Mouse (Mus musculus) liver, embryonic 16.5 days (tissue): ENCODE results near the gene Ccdc184. TPM values are rescaled to one million over a fixed set of nuclear protein-coding genes. Genes with fewer than 3 reads are reported as not detected.
A peak's percentile ranks its signal among the peaks of the same experiment; 100 is the strongest.

ENCODE experiments used
- ATAC-seq: fragments of 200-750 bp; cut with Nextera tagmentation; 2 replicates; pipeline ENCODE4 v1.8.0; 2017; ENCODE audit warnings: low read depth, mild to moderate bottlenecking, moderate number of reproducible peaks, moderate library complexity
- H3K27ac ChIP-seq: fragments of 300-500 bp; sonication (generic); 2 replicates; pipeline ENCODE4 v1.5.1; 2014; ENCODE audit warnings: mild to moderate bottlenecking, low read length
- H3K27me3 ChIP-seq: fragments of 300-500 bp; sonication (generic); 2 replicates; pipeline ENCODE4 v1.6.1; 2014; ENCODE audit warnings: low read depth, low read length, mixed read lengths; ENCODE audit not compliant: control insufficient read depth, insufficient read depth
- H3K36me3 ChIP-seq: fragments of 300-500 bp; sonication (generic); 2 replicates; pipeline ENCODE4 v1.6.1; 2014; ENCODE audit warnings: mild to moderate bottlenecking; ENCODE audit not compliant: control insufficient read depth, insufficient read depth
- H3K4me1 ChIP-seq: fragments of 300-500 bp; sonication (generic); 2 replicates; pipeline ENCODE4 v1.6.1; 2014; ENCODE audit warnings: low read depth, low read length, mixed read lengths; ENCODE audit not compliant: control insufficient read depth
- H3K4me2 ChIP-seq: fragments of 300-500 bp; sonication (generic); 2 replicates; pipeline ENCODE4 v1.6.1; 2014; ENCODE audit warnings: low read depth, low read length, mixed read lengths
- H3K4me3 ChIP-seq: fragments of 300-500 bp; sonication (generic); 2 replicates; pipeline ENCODE4 v1.5.1; 2014; ENCODE audit warnings: low read depth, mild to moderate bottlenecking, low read length
- H3K9ac ChIP-seq: fragments of 300-500 bp; sonication (generic); 2 replicates; pipeline ENCODE4 v1.6.1; 2014; ENCODE audit warnings: low read depth, low read length
- H3K9me3 ChIP-seq: fragments of 300-500 bp; sonication (generic); replicated peaks from 2 replicates; pipeline ENCODE4 v1.6.1; 2016; ENCODE audit warnings: low read length; ENCODE audit not compliant: control insufficient read depth
- WGBS: fragments of 180-500 bp; shearing (Covaris S2); extraction: QIAGEN DNeasy Blood & Tissue Kit; methylation state at CpG from one replicate; pipeline ENCODE4 v1.1.7; 2014; ENCODE audit not compliant: insufficient replicate concordance; 5-methylcytosine and 5-hydroxymethylcytosine counted together
- polyA plus RNA-seq: library from polyadenylated mRNA; unstranded; fragments of >200 nt; fragmentation: Nextera tagmentation; extraction: Ambion mirVana; gene quantifications from 2 replicates; pipeline ENCODE4 v1.2.1, GENCODE M21; 2015

The Ccdc184 gene
- polyA plus RNA-seq, 1 experiment from 2014 or later = 0.07 TPM

DNA sequence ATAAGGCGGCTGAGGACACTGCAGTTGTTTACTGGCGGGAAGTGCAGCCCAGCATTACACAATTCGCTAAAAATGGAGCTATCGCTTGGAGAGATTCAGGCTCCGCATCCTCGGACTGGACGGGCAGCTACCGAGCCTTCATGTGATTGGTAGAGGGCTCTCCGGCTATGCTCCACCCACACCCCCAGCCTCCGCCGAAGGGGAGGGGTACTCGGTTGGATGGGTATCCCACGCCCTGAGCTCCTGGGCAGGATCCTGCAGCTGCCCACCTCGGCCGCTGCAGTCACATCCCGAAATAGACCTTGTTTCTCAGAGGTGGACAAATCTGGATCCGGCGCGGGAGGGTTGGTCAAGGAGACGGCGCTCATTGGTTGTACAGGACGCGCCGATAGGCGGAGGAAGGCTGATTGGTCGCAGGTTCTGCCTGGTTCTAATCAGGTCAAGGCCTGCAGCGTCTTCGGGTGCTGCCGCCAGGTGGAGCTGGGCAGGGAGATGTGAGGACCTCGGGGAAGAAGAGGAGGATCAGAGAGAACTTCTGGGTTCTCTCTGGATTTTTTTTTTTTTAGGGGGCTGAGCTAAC is 14.3 kb downstream of the Ccdc184 start:
- Histone ChIP-seq H3K4me2 (peak overlapping the region; percentile 80), H3K27me3 (peaks cover 12% of the 10 kb centered on the region), H3K36me3 (no peaks in the 10 kb centered on the region), H3K9me3 (no peaks in the 10 kb centered on the region), H3K4me1 (peaks cover 8% of the 10 kb centered on the region), H3K9ac (no peak overlapping the region), H3K27ac (no peak overlapping the region), H3K4me3 (peak overlapping the region; percentile 59)
- peak; percentile 95 for ATAC-seq
- WGBS = under 1% methylated on average over 30 of the region's 30 CpGs

- Histone ChIP-seq H3K9me3 (no peaks in the 10 kb centered on the region), H3K27me3 (peaks cover 9% of the 10 kb centered on the region), H3K9ac (no peak overlapping the region), H3K4me1 (peaks cover 8% of the 10 kb centered on the region), H3K4me3 (no peak overlapping the region), H3K27ac (no peak overlapping the region), H3K4me2 (no peak overlapping the region), H3K36me3 (no peaks in the 10 kb centered on the region)
- no peak for ATAC-seq
- WGBS = 59% methylated on average over 12 of the region's 12 CpGs
Observed at GRCm38 (mm10) chr15:98181856-98182570, 15.1 kb downstream of the Ccdc184 start.

GRCm38 (mm10) chr15:98184456-98184855 is 17.5 kb downstream of the Ccdc184 start:
- Histone ChIP-seq H3K9me3 (no peaks in the 10 kb centered on the region), H3K36me3 (no peaks in the 10 kb centered on the region), H3K27me3 (peaks cover 9% of the 10 kb centered on the region), H3K4me1 (peaks cover 8% of the 10 kb centered on the region), H3K4me3 (no peak overlapping the region), H3K27ac (no peak overlapping the region), H3K9ac (no peak overlapping the region), H3K4me2 (no peak overlapping the region)
- WGBS = 53% methylated on average over 4 of the region's 4 CpGs
- no peak for ATAC-seq

DNA sequence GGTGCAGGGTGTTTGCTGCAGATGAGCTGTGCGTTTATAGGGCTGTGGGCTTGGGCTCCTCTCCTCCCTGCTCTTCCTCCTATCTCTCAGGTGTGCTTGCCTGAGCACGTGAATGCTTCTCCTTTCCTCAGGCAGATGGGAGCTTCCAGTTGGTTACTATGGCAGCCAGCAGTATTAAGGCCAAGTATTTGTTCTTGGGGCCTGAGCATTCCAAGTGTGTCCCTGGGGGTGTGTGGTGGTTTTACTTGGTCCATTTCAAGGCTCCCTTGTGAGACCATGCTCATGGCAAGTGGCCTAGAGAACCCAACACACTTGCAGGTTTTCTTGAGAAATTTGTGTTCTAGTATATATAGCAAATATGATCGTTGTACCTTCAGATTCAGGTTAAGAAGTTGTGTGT is 28.5 kb downstream of the Ccdc184 start, which contains the start of gene Olfr288:
Olfr288 (minus strand) TSS at position 101 of the 400 bp plus-strand sequence.
- no peak within 1 kb of the TSS for H3K4me3 ChIP-seq
- H3K9me3 ChIP-seq = no peaks in the 10 kb centered on the region
- no peak within 1 kb of the TSS for H3K4me2 ChIP-seq
- no peaks in the 10 kb centered on the region for H3K36me3 ChIP-seq
- no peak for ATAC-seq
- H3K4me1 ChIP-seq = no peaks in the 10 kb centered on the region
- 39% methylated on average over 3 of the region's 3 CpGs for WGBS
- H3K9ac ChIP-seq = no peak within 1 kb of the TSS
- H3K27ac ChIP-seq = no peak within 1 kb of the TSS
- H3K27me3 ChIP-seq = no peaks in the 10 kb centered on the region

DNA sequence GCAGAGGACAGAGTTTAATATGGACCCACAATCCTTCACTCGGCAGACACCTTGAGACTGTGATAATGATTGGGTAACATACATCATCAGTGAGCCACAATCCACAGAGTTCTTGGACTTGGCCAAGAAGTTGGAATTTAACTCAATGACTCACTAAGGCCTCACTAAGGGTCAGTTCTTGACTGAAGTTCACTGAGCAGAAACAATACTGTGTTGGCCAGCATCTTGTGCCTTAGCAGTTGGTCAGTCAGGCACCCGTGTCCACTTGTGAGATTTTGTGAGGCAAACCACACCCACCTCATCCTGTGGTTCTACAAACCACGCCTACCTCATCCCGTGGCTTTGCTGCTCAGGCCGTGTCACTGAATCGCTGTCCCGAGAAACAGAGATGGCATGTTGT is 42.7 kb downstream of the Ccdc184 start:
- H3K27ac ChIP-seq = no peak overlapping the region
- H3K4me2 ChIP-seq = no peak overlapping the region
- no peak overlapping the region for H3K4me3 ChIP-seq
- no peaks in the 10 kb centered on the region for H3K4me1 ChIP-seq
- no peak overlapping the region for H3K9ac ChIP-seq
- 40% methylated on average over 7 of the region's 7 CpGs for WGBS
- ATAC-seq = no peak
- H3K27me3 ChIP-seq = no peaks in the 10 kb centered on the region
- no peaks in the 10 kb centered on the region for H3K36me3 ChIP-seq
- no peaks in the 10 kb centered on the region for H3K9me3 ChIP-seq

GRCm38 (mm10) chr15:98213336-98213870 is 46.4 kb downstream of the Ccdc184 start:
- ATAC-seq = no peak
- Histone ChIP-seq H3K9ac (no peak overlapping the region), H3K27me3 (no peaks in the 10 kb centered on the region), H3K36me3 (no peaks in the 10 kb centered on the region), H3K27ac (no peak overlapping the region), H3K4me3 (no peak overlapping the region), H3K4me1 (no peaks in the 10 kb centered on the region), H3K4me2 (no peak overlapping the region), H3K9me3 (no peaks in the 10 kb centered on the region)
- WGBS = 38% methylated on average over 5 of the region's 5 CpGs

DNA sequence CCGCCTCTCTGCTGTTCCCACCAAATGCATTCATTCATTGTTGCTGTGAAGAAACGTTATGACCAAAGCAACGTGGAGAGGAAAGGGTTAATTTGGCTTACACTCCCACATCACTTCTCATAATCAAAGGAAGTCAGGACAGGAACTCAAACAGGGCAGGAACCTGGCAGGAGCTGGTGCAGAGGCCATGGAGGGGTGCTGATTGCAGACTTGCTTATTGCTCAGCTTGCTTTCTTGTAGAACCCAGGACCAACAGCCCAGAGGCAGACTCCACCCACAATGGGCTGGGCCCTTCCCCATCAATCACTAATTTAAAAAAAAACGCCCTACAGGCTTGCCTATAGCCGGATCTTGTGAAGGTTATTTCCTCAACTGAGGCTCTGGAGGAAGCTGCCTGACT is 47.2 kb downstream of the Ccdc184 start:
- 24% methylated on average over 5 of the region's 5 CpGs for WGBS
- H3K36me3 ChIP-seq = no peaks in the 10 kb centered on the region
- no peak overlapping the region for H3K4me3 ChIP-seq
- no peak overlapping the region for H3K9ac ChIP-seq
- no peak overlapping the region for H3K4me2 ChIP-seq
- no peaks in the 10 kb centered on the region for H3K27me3 ChIP-seq
- no peak for ATAC-seq
- no peaks in the 10 kb centered on the region for H3K4me1 ChIP-seq
- H3K27ac ChIP-seq = no peak overlapping the region
- no peaks in the 10 kb centered on the region for H3K9me3 ChIP-seq

Other genes with a start within 250 kb of the Ccdc184 start
- gene Tmem106c, start 203.0 kb upstream of the Ccdc184 start, polyA plus RNA-seq = 12.2 and 14.4 TPM in 2 replicates
- 0.09 and 0.12 TPM in 2 replicates for gene Col2a1, start 162.5 kb upstream of the Ccdc184 start, polyA plus RNA-seq
- gene Pfkm, start 74.6 kb upstream of the Ccdc184 start, polyA plus RNA-seq = 21.1 and 22.7 TPM in 2 replicates
- 12.5 and 12.9 TPM in 2 replicates for gene Senp1, start 73.4 kb upstream of the Ccdc184 start, polyA plus RNA-seq
- gene Asb8, start 1.5 kb upstream of the Ccdc184 start, polyA plus RNA-seq = 22.3 and 22.8 TPM in 2 replicates
- not detected in 2 replicates for gene Olfr288, start 28.4 kb downstream of the Ccdc184 start, polyA plus RNA-seq
- gene Gm44579, start 53.8 kb downstream of the Ccdc184 start, polyA plus RNA-seq = not detected in 2 replicates
- gene Olfr287, start 53.9 kb downstream of the Ccdc184 start, polyA plus RNA-seq = not detected in 2 replicates
- not detected in 2 replicates for gene Olfr286, start 67.3 kb downstream of the Ccdc184 start, polyA plus RNA-seq
- not detected in 2 replicates for gene H1fnt, start 90.1 kb downstream of the Ccdc184 start, polyA plus RNA-seq
- gene Zfp641, start 129.0 kb downstream of the Ccdc184 start, polyA plus RNA-seq = 0.14 and 0.15 TPM in 2 replicates
- not detected in 2 replicates for gene Olfr285, start 150.2 kb downstream of the Ccdc184 start, polyA plus RNA-seq
- not detected in 2 replicates for gene Olfr284, start 173.8 kb downstream of the Ccdc184 start, polyA plus RNA-seq
- gene Olfr283, start 213.8 kb downstream of the Ccdc184 start, polyA plus RNA-seq = not detected in 2 replicates